Mouse (Mus musculus): ENCODE measurements at regions not wholly inside any gene's neighbourhood (a gene's known extent, or its start where the extent isn't known, plus 50 kb on each side); places are given as distances from the start of the nearest gene placed in this dataset.

- TF ChIP-seq USF1 (IDR thresholded peaks at IDR 0.05; ENCODE audit: low read depth): no peak
- TF ChIP-seq CTCF (IDR thresholded peaks at IDR 0.05; ENCODE audit: control insufficient read depth, insufficient read depth, insufficient read length): no peak
- TF ChIP-seq MYOG (IDR thresholded peaks at IDR 0.05; ENCODE audit: control insufficient read depth, extremely low read depth, insufficient read length): no peak
- TF ChIP-seq MAX (IDR thresholded peaks at IDR 0.05): no peak
- TF ChIP-seq MYOD1 (IDR thresholded peaks at IDR 0.05; ENCODE audit: control insufficient read depth, insufficient read length, low read depth): no peak
- no peak for TF ChIP-seq CEBPB (IDR thresholded peaks at IDR 0.05; ENCODE audit: low read depth)
- TF ChIP-seq FOSL1 (IDR thresholded peaks at IDR 0.05; ENCODE audit: insufficient read depth, low read length, poor library complexity, severe bottlenecking): no peak
- no peaks in the 10 kb centered on the region for H3K36me3 ChIP-seq (ENCODE audit: control insufficient read depth, insufficient read depth)
- H3K4me3 ChIP-seq (ENCODE audit: insufficient read depth, poor library complexity, severe bottlenecking): no peak overlapping the region
- no peak overlapping the region for H3ac ChIP-seq (ENCODE audit: control insufficient read depth, insufficient read length, low read depth)
- no peaks in the 10 kb centered on the region for H3K79me2 ChIP-seq (ENCODE audit: control insufficient read depth, insufficient read depth)
- no peaks in the 10 kb centered on the region for H3K27me3 ChIP-seq (ENCODE audit: control insufficient read depth, insufficient read depth, insufficient read length)
- no peaks in the 10 kb centered on the region for H3K79me3 ChIP-seq (ENCODE audit: low read depth)
Observed at GRCm38 (mm10) chr17:62230939-62231338, 650.2 kb downstream of the Efna5 start.

- H3K79me3 ChIP-seq (ENCODE audit: low read depth): no peaks in the 10 kb centered on the region
- no peaks in the 10 kb centered on the region for H3K27me3 ChIP-seq (ENCODE audit: control insufficient read depth, insufficient read depth, insufficient read length)
- H3K36me3 ChIP-seq (ENCODE audit: control insufficient read depth, insufficient read depth): no peaks in the 10 kb centered on the region
- no peak overlapping the region for H3ac ChIP-seq (ENCODE audit: control insufficient read depth, insufficient read length, low read depth)
- TF ChIP-seq MAX (IDR thresholded peaks at IDR 0.05) (no peak), MYOG (IDR thresholded peaks at IDR 0.05; ENCODE audit: control insufficient read depth, extremely low read depth, insufficient read length) (no peak), USF1 (IDR thresholded peaks at IDR 0.05; ENCODE audit: low read depth) (no peak), FOSL1 (IDR thresholded peaks at IDR 0.05; ENCODE audit: insufficient read depth, low read length, poor library complexity, severe bottlenecking) (no peak), MYOD1 (IDR thresholded peaks at IDR 0.05; ENCODE audit: control insufficient read depth, insufficient read length, low read depth) (no peak), CEBPB (IDR thresholded peaks at IDR 0.05; ENCODE audit: low read depth) (no peak), CTCF (IDR thresholded peaks at IDR 0.05; ENCODE audit: control insufficient read depth, insufficient read depth, insufficient read length) (no peak)
- no peaks in the 10 kb centered on the region for H3K79me2 ChIP-seq (ENCODE audit: control insufficient read depth, insufficient read depth)
- H3K4me3 ChIP-seq (ENCODE audit: insufficient read depth, poor library complexity, severe bottlenecking): no peak overlapping the region
Observed at GRCm38 (mm10) chr17:62210441-62211025, 670.6 kb downstream of the Efna5 start.

GRCm38 (mm10) chr17:62202658-62203057 is 678.5 kb downstream of the Efna5 start:
- TF ChIP-seq CTCF (IDR thresholded peaks at IDR 0.05; ENCODE audit: control insufficient read depth, insufficient read depth, insufficient read length) (no peak), MYOG (IDR thresholded peaks at IDR 0.05; ENCODE audit: control insufficient read depth, extremely low read depth, insufficient read length) (no peak), CEBPB (IDR thresholded peaks at IDR 0.05; ENCODE audit: low read depth) (no peak), USF1 (IDR thresholded peaks at IDR 0.05; ENCODE audit: low read depth) (no peak), MYOD1 (IDR thresholded peaks at IDR 0.05; ENCODE audit: control insufficient read depth, insufficient read length, low read depth) (no peak), FOSL1 (IDR thresholded peaks at IDR 0.05; ENCODE audit: insufficient read depth, low read length, poor library complexity, severe bottlenecking) (no peak), MAX (IDR thresholded peaks at IDR 0.05) (no peak)
- Histone ChIP-seq H3K27me3 (ENCODE audit: control insufficient read depth, insufficient read depth, insufficient read length) (no peaks in the 10 kb centered on the region), H3ac (ENCODE audit: control insufficient read depth, insufficient read length, low read depth) (no peak overlapping the region), H3K36me3 (ENCODE audit: control insufficient read depth, insufficient read depth) (no peaks in the 10 kb centered on the region), H3K79me2 (ENCODE audit: control insufficient read depth, insufficient read depth) (no peaks in the 10 kb centered on the region), H3K79me3 (ENCODE audit: low read depth) (no peaks in the 10 kb centered on the region), H3K4me3 (ENCODE audit: insufficient read depth, poor library complexity, severe bottlenecking) (no peak overlapping the region)

- H3K36me3 ChIP-seq (ENCODE audit: control insufficient read depth, insufficient read depth): no peaks in the 10 kb centered on the region
- no peaks in the 10 kb centered on the region for H3K79me2 ChIP-seq (ENCODE audit: control insufficient read depth, insufficient read depth)
- TF ChIP-seq CTCF (IDR thresholded peaks at IDR 0.05; ENCODE audit: control insufficient read depth, insufficient read depth, insufficient read length) (no peak), CEBPB (IDR thresholded peaks at IDR 0.05; ENCODE audit: low read depth) (no peak), MAX (IDR thresholded peaks at IDR 0.05) (no peak), MYOD1 (IDR thresholded peaks at IDR 0.05; ENCODE audit: control insufficient read depth, insufficient read length, low read depth) (no peak), FOSL1 (IDR thresholded peaks at IDR 0.05; ENCODE audit: insufficient read depth, low read length, poor library complexity, severe bottlenecking) (no peak), MYOG (IDR thresholded peaks at IDR 0.05; ENCODE audit: control insufficient read depth, extremely low read depth, insufficient read length) (no peak), USF1 (IDR thresholded peaks at IDR 0.05; ENCODE audit: low read depth) (no peak)
- H3ac ChIP-seq (ENCODE audit: control insufficient read depth, insufficient read length, low read depth): no peak overlapping the region
- H3K79me3 ChIP-seq (ENCODE audit: low read depth): no peaks in the 10 kb centered on the region
- no peak overlapping the region for H3K4me3 ChIP-seq (ENCODE audit: insufficient read depth, poor library complexity, severe bottlenecking)
- H3K27me3 ChIP-seq (ENCODE audit: control insufficient read depth, insufficient read depth, insufficient read length): no peaks in the 10 kb centered on the region
Observed at GRCm38 (mm10) chr17:62200491-62200890, 680.6 kb downstream of the Efna5 start.

- H3K79me2 ChIP-seq (ENCODE audit: control insufficient read depth, insufficient read depth): no peaks in the 10 kb centered on the region
- no peaks in the 10 kb centered on the region for H3K79me3 ChIP-seq (ENCODE audit: low read depth)
- H3K36me3 ChIP-seq (ENCODE audit: control insufficient read depth, insufficient read depth): no peaks in the 10 kb centered on the region
- H3K4me3 ChIP-seq (ENCODE audit: insufficient read depth, poor library complexity, severe bottlenecking): no peak overlapping the region
- H3K27me3 ChIP-seq (ENCODE audit: control insufficient read depth, insufficient read depth, insufficient read length): no peaks in the 10 kb centered on the region
- H3ac ChIP-seq (ENCODE audit: control insufficient read depth, insufficient read length, low read depth): no peak overlapping the region
- TF ChIP-seq CTCF (IDR thresholded peaks at IDR 0.05; ENCODE audit: control insufficient read depth, insufficient read depth, insufficient read length) (no peak), FOSL1 (IDR thresholded peaks at IDR 0.05; ENCODE audit: insufficient read depth, low read length, poor library complexity, severe bottlenecking) (no peak), MYOD1 (IDR thresholded peaks at IDR 0.05; ENCODE audit: control insufficient read depth, insufficient read length, low read depth) (no peak), USF1 (IDR thresholded peaks at IDR 0.05; ENCODE audit: low read depth) (no peak), CEBPB (IDR thresholded peaks at IDR 0.05; ENCODE audit: low read depth) (no peak), MAX (IDR thresholded peaks at IDR 0.05) (no peak), MYOG (IDR thresholded peaks at IDR 0.05; ENCODE audit: control insufficient read depth, extremely low read depth, insufficient read length) (no peak)
Observed at GRCm38 (mm10) chr17:62199559-62199958, 681.6 kb downstream of the Efna5 start.
